Mouse (Mus musculus): ENCODE measurements around the gene Mob3a. TPM values are rescaled to one million over a fixed set of nuclear protein-coding genes. Genes with fewer than 3 reads are reported as not detected.

Gene Mob3a
- total RNA-seq, 2 experiments from 2014 or later = 21.8 to 24.7 TPM

GRCm38 (mm10) chr10:80702536-80703390, 986 bp upstream of the Mob3a start:
- peak; percentile 95 to 98 for DNase-seq (ENCODE audit: extremely low spot score in 1 of 2, low spot score in 2 of 2)
- intact Hi-C loops (cut with DNase I) = no loop called here

DNA sequence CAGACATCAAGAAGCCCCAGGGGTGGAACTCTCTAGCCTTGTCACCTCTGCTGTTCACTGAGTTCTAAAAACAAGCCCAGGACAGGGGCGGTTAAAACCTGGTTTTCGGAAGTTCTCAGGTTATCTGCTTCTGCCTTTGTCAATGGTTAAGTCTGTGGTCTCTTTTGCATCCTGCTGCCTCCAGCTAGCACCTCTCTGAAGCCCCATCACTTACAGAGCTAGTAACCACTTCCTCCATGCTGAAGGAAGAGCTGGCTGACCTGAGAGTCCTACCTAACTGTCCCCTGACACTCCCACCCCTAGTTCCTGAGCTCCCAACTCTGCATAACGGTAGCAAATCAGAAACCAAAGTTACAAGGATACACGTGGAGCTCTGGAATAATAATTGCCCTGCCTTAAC, 1.0 kb downstream of the Mob3a start:
- intact Hi-C loops (cut with DNase I) = no loop called here
- no peak for DNase-seq (ENCODE audit: extremely low spot score in 1 of 2, low spot score in 2 of 2)

DNA sequence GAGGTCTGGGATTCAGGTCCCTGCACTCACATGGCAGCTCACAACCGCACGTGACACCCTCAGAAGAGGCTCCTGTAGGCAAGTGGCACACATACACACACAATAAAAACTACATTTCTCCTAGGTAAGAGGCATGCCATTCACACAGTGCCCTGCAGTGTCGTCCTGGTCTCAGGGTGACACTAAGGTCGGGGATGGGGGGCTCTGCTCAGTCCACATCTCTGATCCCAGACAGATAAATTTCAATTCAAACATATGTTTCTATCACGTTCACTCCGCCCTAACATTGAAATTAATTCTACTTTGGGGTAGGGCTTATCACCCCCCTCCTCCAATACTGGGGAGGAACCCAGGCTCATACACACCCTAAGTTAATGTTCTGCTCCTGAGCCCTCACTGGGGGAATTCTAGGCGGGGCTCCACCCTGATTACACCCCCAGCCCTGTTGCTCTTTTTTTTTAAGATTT, 1.7 kb downstream of the Mob3a start:
- DNase-seq (ENCODE audit: extremely low spot score in 1 of 2, low spot score in 2 of 2) = no peak
- intact Hi-C loops (cut with DNase I) = no loop called here

DNA sequence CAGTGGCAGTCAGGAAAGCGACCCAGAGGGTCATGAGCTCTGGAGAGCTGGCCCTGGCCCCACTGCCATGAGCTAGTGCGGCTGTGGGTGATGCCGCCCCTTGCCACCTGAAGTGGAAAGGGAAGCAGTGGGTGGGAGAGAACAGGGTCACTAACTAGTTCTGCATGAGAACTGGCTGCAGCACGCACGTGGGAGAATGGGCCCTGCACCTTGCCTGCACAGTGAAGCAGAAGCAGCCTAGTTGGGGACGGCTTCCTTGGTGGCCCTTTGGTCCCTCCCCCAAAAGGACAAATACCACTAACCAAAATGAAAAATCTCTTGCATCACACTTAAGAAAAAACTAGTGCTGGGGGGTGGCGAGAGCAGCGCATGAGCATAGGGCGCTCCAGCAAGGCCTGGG, 3.2 kb downstream of the Mob3a start:
- intact Hi-C loops (cut with DNase I) = loop anchor here (10.0 kb wide), 1 partner anchor 264 kb away; the partner anchor contains the start of gene Tcf3
- DNase-seq (ENCODE audit: extremely low spot score in 1 of 2, low spot score in 2 of 2) = no peak

DNA sequence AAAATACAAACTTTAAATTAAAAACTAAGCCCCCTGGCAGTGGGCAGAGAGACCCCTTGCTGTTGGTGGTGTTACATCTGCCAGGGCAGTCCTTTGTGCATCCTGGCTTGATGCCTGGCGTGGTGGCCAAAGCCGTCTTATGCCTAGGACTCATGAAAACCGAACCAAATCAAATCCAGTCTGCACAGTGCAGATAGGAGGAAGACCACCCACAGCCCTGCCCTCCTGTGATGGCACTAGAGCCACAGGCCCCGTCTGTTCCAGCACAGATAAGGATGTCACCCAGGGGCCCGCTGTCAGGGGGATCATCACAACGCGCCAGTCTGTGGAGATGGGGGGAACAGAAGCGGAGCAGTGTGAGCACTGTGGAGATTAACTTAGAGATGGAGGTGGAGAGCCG, 4.0 kb downstream of the Mob3a start:
- DNase-seq (ENCODE audit: extremely low spot score in 1 of 2, low spot score in 2 of 2) = no peak
- intact Hi-C loops (cut with DNase I) = loop anchor here (10.0 kb wide), 1 partner anchor 263 kb away; the partner anchor contains the start of gene Tcf3

GRCm38 (mm10) chr10:80697393-80697787, 4.4 kb downstream of the Mob3a start:
- intact Hi-C loops (cut with DNase I) = loop anchor here (10.0 kb wide), 1 partner anchor 263 kb away; the partner anchor contains the start of gene Tcf3
- no peak for DNase-seq (ENCODE audit: extremely low spot score in 1 of 2, low spot score in 2 of 2)

- DNase-seq (ENCODE audit: extremely low spot score in 1 of 2, low spot score in 2 of 2) = no peak
- intact Hi-C loops (cut with DNase I) = loop anchor here (10.0 kb wide), 1 partner anchor 262 kb away; the partner anchor contains the start of gene Tcf3
Measured at GRCm38 (mm10) chr10:80696502-80697392, 5.0 kb downstream of the Mob3a start.

GRCm38 (mm10) chr10:80695801-80696501, 5.8 kb downstream of the Mob3a start:
- DNase-seq (ENCODE audit: extremely low spot score in 1 of 2, low spot score in 2 of 2) = no peak
- intact Hi-C loops (cut with DNase I) = loop anchor here (10.0 kb wide), 1 partner anchor 261 kb away; the partner anchor contains the start of gene Tcf3

DNA sequence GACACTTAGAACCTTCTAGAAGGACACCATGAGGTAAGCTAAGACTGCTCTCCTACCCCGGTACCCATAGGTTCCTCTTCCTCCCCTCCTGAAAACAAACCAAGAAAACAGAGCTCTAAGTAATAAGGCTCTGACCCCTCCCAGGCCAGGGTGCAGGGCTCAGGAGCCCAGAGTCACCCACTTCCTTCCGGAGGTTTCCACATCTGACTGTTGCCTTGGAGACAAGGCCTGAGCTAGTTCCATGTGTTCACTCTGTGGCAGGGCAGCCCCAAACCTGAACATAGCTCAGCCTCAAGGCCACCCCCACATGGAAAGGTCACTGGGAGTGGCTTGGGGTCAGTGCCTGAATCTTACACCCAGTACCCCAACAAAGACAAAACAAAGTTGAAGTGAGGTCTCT, 6.6 kb downstream of the Mob3a start:
- no peak for DNase-seq (ENCODE audit: extremely low spot score in 1 of 2, low spot score in 2 of 2)
- intact Hi-C loops (cut with DNase I) = loop anchor here (10.0 kb wide), 1 partner anchor 260 kb away; the partner anchor contains the start of gene Tcf3

GRCm38 (mm10) chr10:80694159-80694938, 7.4 kb downstream of the Mob3a start:
- intact Hi-C loops (cut with DNase I) = loop anchor here (10.0 kb wide), 1 partner anchor 260 kb away; the partner anchor contains the start of gene Tcf3
- DNase-seq (ENCODE audit: extremely low spot score in 1 of 2, low spot score in 2 of 2) = no peak

GRCm38 (mm10) chr10:80693401-80694045, 8.3 kb downstream of the Mob3a start:
- DNase-seq (ENCODE audit: extremely low spot score in 1 of 2, low spot score in 2 of 2) = no peak
- intact Hi-C loops (cut with DNase I) = loop anchor here (10.0 kb wide), 1 partner anchor 259 kb away; the partner anchor contains the start of gene Tcf3

- intact Hi-C loops (cut with DNase I) = loop anchor here (10.0 kb wide), 1 partner anchor 258 kb away; the partner anchor contains the start of gene Tcf3
- DNase-seq (ENCODE audit: extremely low spot score in 1 of 2, low spot score in 2 of 2) = no peak
Measured at GRCm38 (mm10) chr10:80692249-80693165, 9.3 kb downstream of the Mob3a start.

GRCm38 (mm10) chr10:80687850-80688249, 13.9 kb downstream of the Mob3a start:
- intact Hi-C loops (cut with DNase I) = loop anchor here (5.0 kb wide), 1 partner anchor 106 kb away; no protein-coding TSS in a partner anchor
- peak in 1 of 2 experiments; percentile 75 for DNase-seq (ENCODE audit: extremely low spot score in 1 of 2, low spot score in 2 of 2)

- intact Hi-C loops (cut with DNase I) = loop anchor here (5.0 kb wide), 1 partner anchor 104 kb away; no protein-coding TSS in a partner anchor
Measured at GRCm38 (mm10) chr10:80686617-80687016, 15.2 kb downstream of the Mob3a start.

DNA sequence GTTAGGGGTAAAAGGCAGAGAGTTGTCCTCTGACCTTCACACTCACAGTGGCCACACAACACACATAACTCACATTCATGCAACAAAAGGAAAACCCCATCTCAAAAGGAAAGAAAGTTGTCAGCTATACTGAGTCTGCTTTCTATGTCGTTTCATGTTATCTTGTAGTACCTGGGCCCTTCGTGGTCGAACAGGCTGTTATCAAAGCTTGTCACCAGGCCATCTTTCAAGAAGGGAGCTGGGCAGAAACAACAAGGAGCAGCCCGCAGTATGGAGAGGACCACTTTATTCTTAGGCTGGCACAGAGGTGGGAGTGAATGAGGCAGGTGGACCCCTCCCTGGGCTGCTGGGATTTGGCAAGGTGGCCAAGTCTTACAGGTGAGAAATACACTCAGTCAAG, 16.8 kb downstream of the Mob3a start:
- no peak for DNase-seq (ENCODE audit: extremely low spot score in 1 of 2, low spot score in 2 of 2)

More at GRCm38 (mm10) chr10:80686617-80687016, 15.2 kb downstream of the Mob3a start:
- DNase-seq (ENCODE audit: extremely low spot score in 1 of 2, low spot score in 2 of 2) = no peak

DNA sequence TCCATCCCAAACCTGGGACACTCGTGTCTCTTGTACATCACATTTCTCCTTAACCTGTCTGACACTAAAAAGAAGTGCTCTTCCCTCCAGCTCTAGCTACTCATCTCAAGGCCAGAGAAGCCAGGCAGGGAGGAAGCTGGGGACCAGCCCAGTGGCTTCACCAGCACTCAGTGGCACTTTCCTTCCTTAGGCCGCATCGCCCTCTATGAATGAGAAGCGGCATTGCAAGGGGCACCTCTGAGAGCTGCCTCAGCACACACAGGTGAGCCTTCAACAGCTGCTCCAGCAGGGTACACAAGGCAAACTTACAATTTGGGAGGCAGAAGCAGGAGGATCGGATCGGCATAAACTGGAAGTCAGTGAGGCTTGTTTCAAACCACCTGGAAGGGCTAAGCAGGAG, 17.6 kb downstream of the Mob3a start:
- intact Hi-C loops (cut with DNase I) = no loop called here
- DNase-seq (ENCODE audit: extremely low spot score in 1 of 2, low spot score in 2 of 2) = no peak

More for the DNA sequence above, 16.8 kb downstream of the Mob3a start:
- intact Hi-C loops (cut with DNase I) = loop anchor here (5.0 kb wide), 1 partner anchor 103 kb away; no protein-coding TSS in a partner anchor

All from left cerebral cortex, postnatal 10 days (tissue).